Mouse (Mus musculus): ENCODE data around the gene Ddx60. TPM values are rescaled to one million over a fixed set of nuclear protein-coding genes. Genes with fewer than 3 reads are reported as not detected.
"Not testable (repeated sequence)": the region's sequence is repeated elsewhere in the genome, so short reads cannot be mapped to it uniquely, and the experiment has no call there.

The Ddx60 gene
- 1 to 10 TPM in 1 of 2 experiments, under 1 TPM in 1; 1.00 to 1.7 TPM for total RNA-seq (2021)
- long read RNA-seq, experiment 1: 0 reads
- long read RNA-seq, experiment 2: 0 reads

- intact Hi-C loops (cut with DNase I): no loop called here
- peak; percentile 78 to 80 for DNase-seq
These were observed at the start of gene Ddx60 for GRCm38 (mm10) chr8:61927777-61928494. Ddx60 (plus strand) TSS chr8:61928087.

- intact Hi-C loops (cut with DNase I): loop anchor here (2.0 kb wide), 2 partner anchors 139 to 165 kb away; no protein-coding TSS in a partner anchor
These were observed 33.8 kb upstream of the Ddx60 start for GRCm38 (mm10) chr8:61894062-61894461.

GRCm38 (mm10) chr8:61896742-61897141 lies 31.1 kb upstream of the Ddx60 start:
- intact Hi-C loops (cut with DNase I): no loop called here
- DNase-seq: no peak

More at GRCm38 (mm10) chr8:61894062-61894461, 33.8 kb upstream of the Ddx60 start:
- DNase-seq: peak; percentile 62 to 79

- intact Hi-C loops (cut with DNase I): no loop called here
- DNase-seq: no peak
These were observed 30.5 kb upstream of the Ddx60 start for GRCm38 (mm10) chr8:61897402-61897801.

- intact Hi-C loops (cut with DNase I): no loop called here
These were observed 26.7 kb upstream of the Ddx60 start for GRCm38 (mm10) chr8:61901028-61901717.

GRCm38 (mm10) chr8:61902521-61902920 lies 25.4 kb upstream of the Ddx60 start, which contains the start of gene Palld:
Palld (minus strand) TSS chr8:61902690.
- intact Hi-C loops (cut with DNase I): no loop called here
- peak; percentile 31 to 34 for DNase-seq

More at GRCm38 (mm10) chr8:61901028-61901717, 26.7 kb upstream of the Ddx60 start:
- no peak for DNase-seq

- intact Hi-C loops (cut with DNase I): no loop called here
- DNase-seq: peak; percentile 67 to 80
These were observed 19.3 kb upstream of the Ddx60 start for GRCm38 (mm10) chr8:61908303-61909215.

GRCm38 (mm10) chr8:61909313-61909712 lies 18.6 kb upstream of the Ddx60 start:
- DNase-seq: no peak
- intact Hi-C loops (cut with DNase I): no loop called here

GRCm38 (mm10) chr8:61912817-61913216 lies 15.1 kb upstream of the Ddx60 start:
- intact Hi-C loops (cut with DNase I): no loop called here
- DNase-seq: no peak

GRCm38 (mm10) chr8:61913957-61914356 lies 13.9 kb upstream of the Ddx60 start:
- DNase-seq: no peak
- intact Hi-C loops (cut with DNase I): no loop called here

GRCm38 (mm10) chr8:61917287-61917686 lies 10.6 kb upstream of the Ddx60 start:
- DNase-seq: no peak
- intact Hi-C loops (cut with DNase I): no loop called here

GRCm38 (mm10) chr8:61919145-61919788 lies 8.6 kb upstream of the Ddx60 start:
- intact Hi-C loops (cut with DNase I): no loop called here
- DNase-seq: no peak

GRCm38 (mm10) chr8:61920389-61920788 lies 7.5 kb upstream of the Ddx60 start:
- DNase-seq: no peak
- intact Hi-C loops (cut with DNase I): no loop called here

GRCm38 (mm10) chr8:61921454-61922054 lies 6.3 kb upstream of the Ddx60 start:
- intact Hi-C loops (cut with DNase I): no loop called here
- DNase-seq: no peak

- intact Hi-C loops (cut with DNase I): no loop called here
These were observed 3.4 kb upstream of the Ddx60 start for GRCm38 (mm10) chr8:61924518-61924917.

GRCm38 (mm10) chr8:61933243-61933642 lies 5.4 kb downstream of the Ddx60 start:
- intact Hi-C loops (cut with DNase I): no loop called here
- no peak for DNase-seq

More at GRCm38 (mm10) chr8:61924518-61924917, 3.4 kb upstream of the Ddx60 start:
- no peak for DNase-seq

GRCm38 (mm10) chr8:61937576-61937975 lies 9.7 kb downstream of the Ddx60 start:
- intact Hi-C loops (cut with DNase I): no loop called here
- no peak for DNase-seq

GRCm38 (mm10) chr8:61964591-61965375 lies 36.9 kb downstream of the Ddx60 start:
- intact Hi-C loops (cut with DNase I); DNase-seq: not testable (repeated sequence)

- intact Hi-C loops (cut with DNase I): no loop called here
These were observed 41.7 kb downstream of the Ddx60 start for GRCm38 (mm10) chr8:61969581-61969980.

More at GRCm38 (mm10) chr8:61969581-61969980, 41.7 kb downstream of the Ddx60 start:
- DNase-seq: no peak
